Mouse (Mus musculus): ENCODE measurements at regions not wholly inside any gene's neighbourhood (a gene's known extent, or its start where the extent isn't known, plus 50 kb on each side); places are given as distances from the start of the nearest gene placed in this dataset.

GRCm38 (mm10) chr13:101824962-101825361, 56.9 kb upstream of the Pik3r1 start:
- DNase-seq: no peak

- no peak for DNase-seq
These were observed 64.0 kb upstream of the Pik3r1 start for GRCm38 (mm10) chr13:101831872-101832629.

- DNase-seq: no peak
These were observed 66.5 kb upstream of the Pik3r1 start for GRCm38 (mm10) chr13:101834546-101834945.

GRCm38 (mm10) chr13:101836992-101837391, 69.0 kb upstream of the Pik3r1 start:
- no peak for DNase-seq

- no peak for DNase-seq
These were observed 76.7 kb upstream of the Pik3r1 start for GRCm38 (mm10) chr13:101844461-101845440.

- DNase-seq: no peak
These were observed 78.0 kb upstream of the Pik3r1 start for GRCm38 (mm10) chr13:101846016-101846415.

- no peak for DNase-seq
These were observed 80.0 kb upstream of the Pik3r1 start for GRCm38 (mm10) chr13:101847879-101848600.

GRCm38 (mm10) chr13:101848601-101849147, 80.7 kb upstream of the Pik3r1 start:
- DNase-seq: no peak

- no peak for DNase-seq
These were observed 81.4 kb upstream of the Pik3r1 start for GRCm38 (mm10) chr13:101849416-101849815.

GRCm38 (mm10) chr13:101851329-101851728, 83.3 kb upstream of the Pik3r1 start:
- no peak for DNase-seq

- DNase-seq: no peak
These were observed 84.9 kb upstream of the Pik3r1 start for GRCm38 (mm10) chr13:101852960-101853359.

- DNase-seq: no peak
These were observed 87.1 kb upstream of the Pik3r1 start for GRCm38 (mm10) chr13:101855141-101855540.

GRCm38 (mm10) chr13:101860704-101861103, 92.7 kb upstream of the Pik3r1 start:
- DNase-seq: no peak

- DNase-seq: no peak
These were observed 94.0 kb upstream of the Pik3r1 start for GRCm38 (mm10) chr13:101862011-101862410.

- no peak for DNase-seq
These were observed 95.0 kb upstream of the Pik3r1 start for GRCm38 (mm10) chr13:101863015-101863414.

GRCm38 (mm10) chr13:101863602-101864001, 95.6 kb upstream of the Pik3r1 start:
- DNase-seq: no peak

GRCm38 (mm10) chr13:101866843-101867242, 98.8 kb upstream of the Pik3r1 start:
- no peak for DNase-seq

- DNase-seq: no peak
These were observed 106.7 kb upstream of the Pik3r1 start for GRCm38 (mm10) chr13:101874761-101875160.

GRCm38 (mm10) chr13:101876069-101876468, 108.1 kb upstream of the Pik3r1 start:
- DNase-seq: no peak

- DNase-seq: no peak
These were observed 108.6 kb upstream of the Pik3r1 start for GRCm38 (mm10) chr13:101876601-101877000.

GRCm38 (mm10) chr13:101878168-101878567, 110.2 kb upstream of the Pik3r1 start:
- no peak for DNase-seq

GRCm38 (mm10) chr13:101879561-101880081, 111.6 kb upstream of the Pik3r1 start:
- DNase-seq: no peak

- DNase-seq: no peak
These were observed 115.2 kb upstream of the Pik3r1 start for GRCm38 (mm10) chr13:101883177-101883576.

Measured in cerebellum, adult 8-10 months (tissue).